Mouse (Mus musculus): Measurements from ENCODE around the gene Ppard. TPM values are rescaled to one million over a fixed set of nuclear protein-coding genes. Genes with fewer than 3 reads are reported as not detected.

The Ppard gene
- polyA plus RNA-seq, 1 experiment from 2014 or later, result 2.8 TPM

DNA sequence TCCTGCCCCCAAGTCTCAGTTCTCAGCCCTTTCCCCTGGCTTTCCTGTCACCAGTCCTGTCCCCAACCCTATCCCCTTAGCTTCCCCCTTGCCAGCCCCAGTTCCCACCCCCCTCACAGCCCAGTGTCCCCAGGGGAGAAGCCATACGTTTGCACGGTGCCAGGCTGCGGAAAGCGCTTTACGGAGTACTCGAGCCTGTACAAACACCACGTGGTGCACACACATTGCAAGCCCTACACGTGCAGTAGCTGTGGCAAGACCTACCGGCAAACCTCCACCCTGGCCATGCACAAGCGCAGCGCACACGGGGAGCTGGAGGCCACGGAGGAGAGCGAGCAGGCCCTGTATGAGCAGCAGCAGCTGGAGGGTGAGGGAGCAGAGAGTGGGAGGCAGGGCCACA, 30.5 kb upstream of the Ppard start:
- no peaks in the 10 kb centered on the region for H3K4me1 ChIP-seq (ENCODE audit: insufficient read depth)
- no peaks in the 10 kb centered on the region for H3K27me3 ChIP-seq (ENCODE audit: insufficient read depth, low read length)
- H3K9ac ChIP-seq, result no peak overlapping the region
- TF ChIP-seq CTCF (IDR thresholded peaks at IDR 0.05; ENCODE audit: low read depth), result no peak
- DNase-seq (peak; percentile 46), ATAC-seq (ENCODE audit: insufficient read depth) (peak; percentile 45; the same call in 1 of the 2 replicates)
- no peak overlapping the region for H3K4me3 ChIP-seq (ENCODE audit: low read depth, low read length)
- H3K27ac ChIP-seq (ENCODE audit: low read depth), result no peak overlapping the region
- H3K4me2 ChIP-seq, result no peak overlapping the region
- WGBS, result 69% methylated on average over 14 of the region's 14 CpGs
- H3K36me3 ChIP-seq (ENCODE audit: insufficient read depth), result peaks cover 67% of the 10 kb centered on the region
- H3K9me3 ChIP-seq (ENCODE audit: low read depth, low read length), result no peaks in the 10 kb centered on the region

DNA sequence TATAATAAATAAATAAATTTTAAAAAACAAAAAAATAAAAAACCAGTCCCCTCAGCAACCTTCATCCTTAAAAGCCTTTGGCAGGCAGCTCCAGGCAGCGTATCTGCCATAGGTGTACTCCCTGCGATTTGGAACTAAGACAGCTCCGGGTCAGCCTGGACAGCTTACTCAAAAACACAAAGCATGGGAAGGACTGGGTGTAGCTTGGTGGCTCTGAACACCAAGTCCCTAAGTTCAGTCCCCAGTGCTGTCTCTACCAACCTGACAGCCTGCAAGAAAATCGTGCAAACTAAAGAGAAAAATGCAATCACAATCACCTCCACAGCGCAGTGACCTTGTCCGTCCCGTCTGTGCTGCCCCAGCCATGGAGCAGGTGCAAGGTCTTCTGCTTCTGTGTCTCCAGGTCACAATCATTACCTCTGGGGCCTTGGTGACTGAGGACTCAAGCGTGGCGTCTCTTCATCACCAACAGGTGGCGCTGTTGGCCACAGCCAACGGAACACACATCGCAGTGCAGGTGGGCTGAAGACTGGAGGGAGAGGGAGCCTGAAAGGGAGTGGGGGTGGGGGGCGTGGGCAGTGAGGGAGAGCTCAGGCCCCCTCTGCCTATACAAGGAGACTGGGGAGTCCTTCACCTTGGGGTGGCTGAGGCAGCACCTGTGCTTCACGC, 28.3 kb upstream of the Ppard start:
- no peak overlapping the region for H3K9ac ChIP-seq
- H3K4me3 ChIP-seq (ENCODE audit: low read depth, low read length), result no peak overlapping the region
- no peaks in the 10 kb centered on the region for H3K27me3 ChIP-seq (ENCODE audit: insufficient read depth, low read length)
- DNase-seq (peak; percentile 72), ATAC-seq (ENCODE audit: insufficient read depth) (no peak)
- no peak overlapping the region for H3K4me2 ChIP-seq
- H3K9me3 ChIP-seq (ENCODE audit: low read depth, low read length), result no peaks in the 10 kb centered on the region
- TF ChIP-seq CTCF (IDR thresholded peaks at IDR 0.05; ENCODE audit: low read depth), result peak; percentile 90
- H3K27ac ChIP-seq (ENCODE audit: low read depth), result no peak overlapping the region
- H3K4me1 ChIP-seq (ENCODE audit: insufficient read depth), result peaks cover 4% of the 10 kb centered on the region
- WGBS, result 36% methylated on average over 14 of the region's 14 CpGs
- H3K36me3 ChIP-seq (ENCODE audit: insufficient read depth), result peaks cover 47% of the 10 kb centered on the region

- Histone ChIP-seq H3K27me3 (ENCODE audit: insufficient read depth, low read length) (no peaks in the 10 kb centered on the region), H3K36me3 (ENCODE audit: insufficient read depth) (peaks cover 36% of the 10 kb centered on the region), H3K27ac (ENCODE audit: low read depth) (no peak overlapping the region), H3K4me2 (no peak overlapping the region), H3K4me1 (ENCODE audit: insufficient read depth) (peaks cover 4% of the 10 kb centered on the region), H3K9me3 (ENCODE audit: low read depth, low read length) (no peaks in the 10 kb centered on the region), H3K9ac (no peak overlapping the region), H3K4me3 (ENCODE audit: low read depth, low read length) (no peak overlapping the region)
- DNase-seq (no peak), ATAC-seq (ENCODE audit: insufficient read depth) (no peak)
- no peak for TF ChIP-seq CTCF (IDR thresholded peaks at IDR 0.05; ENCODE audit: low read depth)
- 86% methylated on average over 8 of the region's 8 CpGs for WGBS
Measured at GRCm38 (mm10) chr17:28205443-28205842, 27.1 kb upstream of the Ppard start.

DNA sequence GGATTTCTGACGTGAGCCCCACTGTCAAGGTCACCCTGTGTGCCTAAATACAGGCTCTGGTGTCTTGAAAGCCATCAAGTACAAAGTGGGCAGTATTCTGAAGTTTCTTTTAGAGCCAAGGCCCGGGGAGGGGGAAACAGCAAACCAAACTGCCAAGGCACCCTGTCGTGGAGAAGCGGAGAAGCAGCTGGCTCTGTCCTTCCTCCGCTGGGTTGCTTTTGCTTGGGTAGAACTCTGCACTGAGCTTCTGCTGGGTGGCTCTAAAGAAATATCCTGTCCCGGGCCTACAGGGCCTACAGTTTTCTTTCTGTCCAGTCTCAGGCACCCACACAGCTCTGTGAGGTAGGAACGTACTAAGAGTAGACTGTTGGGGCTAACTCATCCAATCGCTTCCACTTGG, 25.4 kb upstream of the Ppard start:
- DNase-seq (no peak), ATAC-seq (ENCODE audit: insufficient read depth) (peak; percentile 23; the same call in 1 of the 2 replicates)
- Histone ChIP-seq H3K27me3 (ENCODE audit: insufficient read depth, low read length) (no peaks in the 10 kb centered on the region), H3K9ac (peak overlapping the region; percentile 27; the same call in 1 of the 2 replicates), H3K36me3 (ENCODE audit: insufficient read depth) (peaks cover 20% of the 10 kb centered on the region; the same call in 1 of the 2 replicates), H3K4me1 (ENCODE audit: insufficient read depth) (peaks cover 4% of the 10 kb centered on the region), H3K4me3 (ENCODE audit: low read depth, low read length) (no peak overlapping the region), H3K4me2 (peak overlapping the region; percentile 57), H3K9me3 (ENCODE audit: low read depth, low read length) (no peaks in the 10 kb centered on the region), H3K27ac (ENCODE audit: low read depth) (peak overlapping the region; percentile 67)
- WGBS, result 65% methylated on average over 8 of the region's 8 CpGs
- no peak for TF ChIP-seq CTCF (IDR thresholded peaks at IDR 0.05; ENCODE audit: low read depth)

- DNase-seq, result peak; percentile 91
- peak; percentile 91 for ATAC-seq (ENCODE audit: insufficient read depth)
Measured at GRCm38 (mm10) chr17:28207591-28208313, 24.7 kb upstream of the Ppard start, which contains the start of gene Def6. Gene Def6 (plus strand): TSS chr17:28207778.

GRCm38 (mm10) chr17:28208314-28208612, 24.2 kb upstream of the Ppard start:
- peak overlapping the region; percentile 27 for H3K4me3 ChIP-seq (ENCODE audit: low read depth, low read length)
- DNase-seq, result no peak
- peaks cover 8% of the 10 kb centered on the region; the same call in 1 of the 2 replicates for H3K36me3 ChIP-seq (ENCODE audit: insufficient read depth)
- no peak for ATAC-seq (ENCODE audit: insufficient read depth)
- H3K4me2 ChIP-seq, result peak overlapping the region; percentile 57
- no peaks in the 10 kb centered on the region for H3K27me3 ChIP-seq (ENCODE audit: insufficient read depth, low read length)
- no peaks in the 10 kb centered on the region for H3K9me3 ChIP-seq (ENCODE audit: low read depth, low read length)
- TF ChIP-seq CTCF (IDR thresholded peaks at IDR 0.05; ENCODE audit: low read depth), result no peak
- peak overlapping the region; percentile 27; the same call in 1 of the 2 replicates for H3K9ac ChIP-seq
- H3K27ac ChIP-seq (ENCODE audit: low read depth), result no peak overlapping the region
- 73% methylated on average over 8 of the region's 8 CpGs for whole genome bisulfite sequencing
- peaks cover 4% of the 10 kb centered on the region for H3K4me1 ChIP-seq (ENCODE audit: insufficient read depth)

More at GRCm38 (mm10) chr17:28207591-28208313, 24.7 kb upstream of the Ppard start, which contains the start of gene Def6:
- peak within 1 kb of the TSS; percentile 67 for H3K27ac ChIP-seq (ENCODE audit: low read depth)
- peaks cover 4% of the 10 kb centered on the region for H3K4me1 ChIP-seq (ENCODE audit: insufficient read depth)
- peak within 1 kb of the TSS; percentile 27 for H3K9ac ChIP-seq
- no peaks in the 10 kb centered on the region for H3K27me3 ChIP-seq (ENCODE audit: insufficient read depth, low read length)
- TF ChIP-seq CTCF (IDR thresholded peaks at IDR 0.05; ENCODE audit: low read depth), result peak; percentile 69
- peak within 1 kb of the TSS; percentile 57 for H3K4me2 ChIP-seq
- peak within 1 kb of the TSS; percentile 27 for H3K4me3 ChIP-seq (ENCODE audit: low read depth, low read length)
- no peaks in the 10 kb centered on the region for H3K9me3 ChIP-seq (ENCODE audit: low read depth, low read length)
- H3K36me3 ChIP-seq (ENCODE audit: insufficient read depth), result peaks cover 13% of the 10 kb centered on the region; the same call in 1 of the 2 replicates
- WGBS, result 19% methylated on average over 26 of the region's 26 CpGs

GRCm38 (mm10) chr17:28209457-28210110, 22.9 kb upstream of the Ppard start:
- no peaks in the 10 kb centered on the region for H3K27me3 ChIP-seq (ENCODE audit: insufficient read depth, low read length)
- H3K4me3 ChIP-seq (ENCODE audit: low read depth, low read length), result no peak overlapping the region
- no peak for TF ChIP-seq CTCF (IDR thresholded peaks at IDR 0.05; ENCODE audit: low read depth)
- H3K9ac ChIP-seq, result no peak overlapping the region
- no peak overlapping the region for H3K4me2 ChIP-seq
- H3K9me3 ChIP-seq (ENCODE audit: low read depth, low read length), result no peaks in the 10 kb centered on the region
- 0 out of 2 replicates have a peak, but pooled peaks cover 5% of the 10 kb centered on the region for H3K36me3 ChIP-seq (ENCODE audit: insufficient read depth)
- WGBS, result 70% methylated on average over 4 of the region's 4 CpGs
- H3K27ac ChIP-seq (ENCODE audit: low read depth), result no peak overlapping the region
- ATAC-seq (ENCODE audit: insufficient read depth), result no peak
- no peak for DNase-seq
- peaks cover 4% of the 10 kb centered on the region for H3K4me1 ChIP-seq (ENCODE audit: insufficient read depth)

Measured in lung, embryonic 14.5 days (tissue).